Mouse (Mus musculus): ENCODE results near the gene Wdtc1.

Wdtc1 gene

DNA sequence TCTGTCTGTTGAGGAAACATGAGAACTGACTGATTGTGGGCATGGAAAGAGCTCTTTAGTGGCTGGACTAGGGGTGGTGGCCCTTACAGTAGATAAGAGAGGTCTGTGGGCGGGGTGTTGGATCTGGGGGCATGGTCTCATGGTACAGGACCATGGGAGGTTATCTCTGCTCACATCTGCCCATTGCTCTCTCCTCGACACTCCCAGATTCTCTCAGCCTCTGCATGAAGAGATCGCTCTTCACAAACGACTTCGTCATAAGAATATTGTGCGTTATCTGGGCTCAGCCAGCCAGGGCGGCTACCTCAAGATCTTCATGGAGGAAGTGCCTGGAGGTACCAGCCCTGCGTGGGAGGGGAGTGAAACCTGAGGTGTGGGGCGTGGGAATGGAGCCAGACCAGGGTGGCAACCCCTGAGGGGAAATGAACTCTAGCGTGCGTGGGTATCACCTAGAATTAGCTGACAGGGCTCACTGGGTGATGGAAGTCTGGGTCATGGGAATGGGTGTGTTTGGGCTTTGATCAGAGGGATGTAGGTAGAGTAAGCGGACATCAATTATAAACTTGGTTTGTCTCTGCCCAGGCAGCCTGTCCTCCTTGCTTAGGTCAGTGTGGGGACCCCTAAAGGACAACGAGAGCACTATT, 105.4 kb downstream of the Wdtc1 start:
- no peak for DNase-seq

DNA sequence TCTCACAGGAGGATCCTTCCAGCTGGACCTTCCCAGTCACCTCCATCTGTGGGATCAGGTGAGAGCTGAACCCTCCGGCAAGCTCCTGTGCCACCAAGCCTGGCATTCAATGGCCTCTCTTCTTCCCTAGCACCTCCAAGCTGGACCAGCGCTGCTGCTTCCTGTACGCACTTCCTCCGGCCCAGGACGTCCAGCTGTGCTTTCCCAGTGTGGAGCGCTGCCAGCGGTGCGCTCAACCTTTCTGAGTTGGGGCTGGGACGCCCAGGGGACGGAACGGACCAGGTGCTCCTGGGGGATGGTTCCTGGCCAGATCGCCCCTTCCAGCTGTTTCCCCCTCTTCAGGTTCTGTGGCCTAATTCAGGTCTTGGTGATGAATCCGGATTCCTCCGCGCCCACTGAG, 106.2 kb downstream of the Wdtc1 start:
- no peak for DNase-seq

DNA sequence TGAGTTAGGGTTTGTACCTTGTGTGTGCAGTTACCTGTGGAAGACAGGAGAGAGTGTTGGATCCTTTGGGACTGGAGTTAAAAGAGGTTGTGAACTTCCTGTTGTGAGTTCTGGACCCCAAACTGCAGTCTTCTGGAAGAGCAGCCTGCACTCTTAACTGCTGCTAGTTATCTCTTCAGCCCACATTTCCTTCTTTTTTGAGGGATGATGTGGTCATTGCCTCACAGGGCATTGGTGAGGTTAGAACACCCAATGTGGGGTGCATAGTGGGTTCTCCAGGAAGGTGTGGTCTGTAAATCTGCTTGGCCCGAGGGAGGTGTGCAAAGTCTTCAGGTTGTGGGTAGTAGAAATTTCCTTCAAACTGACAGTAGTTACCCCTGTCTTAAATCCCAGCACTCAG, 109.0 kb downstream of the Wdtc1 start:
- DNase-seq: no peak

DNA sequence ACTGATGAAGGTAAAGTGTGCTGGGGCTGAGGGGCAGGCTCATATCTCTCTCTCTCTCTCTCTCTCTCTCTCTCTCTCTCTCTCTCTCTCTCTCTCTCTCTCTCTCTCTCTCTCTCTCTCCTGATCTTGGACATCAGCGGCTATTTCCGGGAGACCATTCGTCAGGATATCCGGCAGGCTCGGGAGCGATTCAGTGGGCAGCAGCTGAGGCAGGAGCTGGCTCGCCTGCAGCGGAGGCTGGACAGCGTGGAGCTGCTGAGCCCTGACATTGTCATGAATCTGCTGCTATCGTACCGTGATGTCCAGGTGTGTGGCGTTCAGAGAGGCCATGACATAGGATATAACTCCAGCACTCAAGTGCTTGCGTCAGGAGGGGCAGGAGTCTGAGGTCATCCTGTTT, 109.7 kb downstream of the Wdtc1 start:
- no peak for DNase-seq

DNA sequence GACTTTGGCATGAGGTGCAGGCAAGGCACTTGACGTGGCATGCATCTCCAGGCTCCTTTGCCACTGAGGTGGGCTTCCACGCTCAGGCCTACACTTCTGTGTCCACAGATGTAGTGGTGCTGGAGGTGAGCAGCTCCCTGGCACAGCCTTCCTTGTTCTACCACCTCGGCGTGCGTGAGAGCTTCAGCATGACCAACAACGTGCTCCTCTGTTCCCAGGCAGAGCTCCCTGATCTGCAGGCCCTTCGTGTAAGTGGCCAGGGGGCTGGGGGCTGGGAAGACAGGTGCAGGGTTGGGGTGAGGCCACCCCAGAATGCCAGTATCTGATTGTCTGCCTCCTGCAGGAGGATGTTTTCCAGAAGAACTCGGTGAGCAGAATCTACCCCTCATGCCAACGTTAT, 110.6 kb downstream of the Wdtc1 start:
- no peak for DNase-seq

Data from thymus, postnatal 36 days (tissue).